Mouse (Mus musculus) embryonic facial prominence, embryonic 15.5 days (tissue): Measurements from ENCODE around the gene March10. TPM values are rescaled to one million over a fixed set of nuclear protein-coding genes. Genes with fewer than 3 reads are reported as not detected.

ENCODE experiments used
- ATAC-seq: fragments of 200-750 bp; cut with Nextera tagmentation; 2 replicates; pipeline ENCODE4 v1.8.0; 2017; ENCODE audit warnings: low read depth, moderate TSS enrichment; ENCODE audit not compliant: insufficient number of reproducible peaks, low FRiP score, low TSS enrichment
- H3K27ac ChIP-seq: fragments of 300-500 bp; sonication (generic); replicated peaks from 2 replicates; pipeline ENCODE4 v1.5.1; 2015; ENCODE audit warnings: mild to moderate bottlenecking, inconsistent platforms
- H3K27me3 ChIP-seq: fragments of 300-500 bp; sonication (generic); 2 replicates; pipeline ENCODE4 v1.6.1; 2015; ENCODE audit warnings: inconsistent platforms
- H3K36me3 ChIP-seq: fragments of 300-500 bp; sonication (generic); 2 replicates; pipeline ENCODE4 v1.6.1; 2015; ENCODE audit warnings: mild to moderate bottlenecking, inconsistent platforms
- H3K4me1 ChIP-seq: fragments of 300-500 bp; sonication (generic); 2 replicates; pipeline ENCODE4 v1.6.1; 2015; ENCODE audit warnings: inconsistent platforms
- H3K4me2 ChIP-seq: fragments of 300-500 bp; sonication (generic); replicated peaks from 2 replicates; pipeline ENCODE4 v1.6.1; 2015; ENCODE audit warnings: mild to moderate bottlenecking, inconsistent platforms
- H3K4me3 ChIP-seq: fragments of 300-500 bp; sonication (generic); replicated peaks from 2 replicates; pipeline ENCODE4 v1.5.1; 2015; ENCODE audit warnings: mild to moderate bottlenecking, inconsistent platforms
- H3K9ac ChIP-seq: fragments of 300-500 bp; sonication (generic); 2 replicates; pipeline ENCODE4 v1.6.1; 2015; ENCODE audit warnings: inconsistent platforms
- H3K9me3 ChIP-seq: fragments of 300-500 bp; sonication (generic); replicated peaks from 2 replicates; pipeline ENCODE4 v1.6.1; 2016; ENCODE audit warnings: inconsistent platforms
- WGBS: fragments of 180-500 bp; shearing (Covaris S2); methylation state at CpG from one replicate; pipeline ENCODE4 v1.1.7; 2015; 5-methylcytosine and 5-hydroxymethylcytosine counted together
- polyA plus RNA-seq: library from polyadenylated mRNA; unstranded; fragments of >200 nt; fragmentation: Nextera tagmentation; extraction: Ambion mirVana; gene quantifications from 2 replicates; pipeline ENCODE4 v1.2.1, GENCODE M21; 2015

March10 gene
- polyA plus RNA-seq, 1 experiment from 2014 or later, result 0.27 TPM

GRCm38 (mm10) chr11:105484993-105485392, 28.5 kb upstream of the March10 start:
- no peak for ATAC-seq
- no peak overlapping the region for H3K4me2 ChIP-seq
- H3K9me3 ChIP-seq, result no peaks in the 10 kb centered on the region
- no peaks in the 10 kb centered on the region for H3K27me3 ChIP-seq
- 69% methylated on average over 6 of the region's 6 CpGs for WGBS
- H3K27ac ChIP-seq, result no peak overlapping the region
- H3K36me3 ChIP-seq, result no peaks in the 10 kb centered on the region
- H3K4me1 ChIP-seq, result no peaks in the 10 kb centered on the region
- H3K4me3 ChIP-seq, result no peak overlapping the region
- no peak overlapping the region for H3K9ac ChIP-seq

- WGBS, result 58% methylated on average over 2 of the region's 2 CpGs
Observed at GRCm38 (mm10) chr11:105482747-105483146, 26.2 kb upstream of the March10 start.

DNA sequence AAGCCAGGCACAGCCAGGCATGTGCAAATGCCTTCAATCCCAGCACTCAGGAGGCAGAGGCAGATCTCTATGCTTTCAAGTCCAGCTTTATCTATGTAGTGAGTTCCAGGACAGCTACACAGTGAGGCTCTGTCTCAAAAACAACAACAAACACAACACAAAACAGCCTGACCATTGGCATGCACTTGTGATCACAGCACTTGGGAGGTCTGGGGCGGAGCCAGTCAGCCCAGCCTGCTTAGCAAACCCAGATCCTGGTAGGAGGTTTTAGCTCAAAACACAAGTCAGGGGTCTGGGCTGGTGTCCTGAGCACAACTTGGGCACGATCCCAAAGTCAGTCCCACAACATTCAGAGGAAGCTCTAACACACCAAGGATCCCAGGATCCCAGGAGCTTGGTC, 18.2 kb upstream of the March10 start:
- Histone ChIP-seq H3K4me2 (no peak overlapping the region), H3K9ac (no peak overlapping the region), H3K36me3 (no peaks in the 10 kb centered on the region), H3K9me3 (no peaks in the 10 kb centered on the region), H3K4me3 (no peak overlapping the region), H3K27ac (no peak overlapping the region), H3K27me3 (no peaks in the 10 kb centered on the region), H3K4me1 (peaks cover 6% of the 10 kb centered on the region)
- ATAC-seq, result no peak
- WGBS, result 64% methylated on average over 2 of the region's 2 CpGs

More at GRCm38 (mm10) chr11:105482747-105483146, 26.2 kb upstream of the March10 start:
- ATAC-seq, result no peak
- H3K4me1 ChIP-seq, result no peaks in the 10 kb centered on the region
- no peaks in the 10 kb centered on the region for H3K36me3 ChIP-seq
- no peaks in the 10 kb centered on the region for H3K9me3 ChIP-seq
- H3K4me2 ChIP-seq, result no peak overlapping the region
- no peak overlapping the region for H3K4me3 ChIP-seq
- no peak overlapping the region for H3K27ac ChIP-seq
- H3K27me3 ChIP-seq, result no peaks in the 10 kb centered on the region
- H3K9ac ChIP-seq, result no peak overlapping the region

DNA sequence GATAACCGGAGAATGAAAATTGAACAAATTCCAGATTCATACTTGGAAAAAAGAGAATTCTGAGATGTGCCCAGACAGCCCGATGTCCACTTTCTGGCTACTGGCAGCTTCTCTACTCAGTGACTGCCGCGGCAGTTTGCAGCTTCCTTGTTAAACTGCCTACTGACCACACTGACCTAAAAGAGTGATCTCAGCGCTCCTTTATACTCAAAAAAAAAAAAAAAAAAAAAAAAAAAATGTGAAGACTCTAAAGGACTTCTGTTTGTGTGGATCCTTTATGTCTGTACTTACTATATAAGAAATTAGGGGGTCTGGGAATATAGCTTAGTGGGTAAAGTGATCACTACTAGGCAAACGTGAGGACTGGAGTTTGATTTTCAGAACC, 17.8 kb upstream of the March10 start:
- Histone ChIP-seq H3K4me3 (no peak overlapping the region), H3K27me3 (no peaks in the 10 kb centered on the region), H3K4me2 (no peak overlapping the region), H3K9ac (no peak overlapping the region), H3K36me3 (no peaks in the 10 kb centered on the region), H3K4me1 (peaks cover 11% of the 10 kb centered on the region), H3K9me3 (no peaks in the 10 kb centered on the region), H3K27ac (no peak overlapping the region)
- WGBS, result 57% methylated on average over 6 of the region's 6 CpGs
- ATAC-seq, result no peak

DNA sequence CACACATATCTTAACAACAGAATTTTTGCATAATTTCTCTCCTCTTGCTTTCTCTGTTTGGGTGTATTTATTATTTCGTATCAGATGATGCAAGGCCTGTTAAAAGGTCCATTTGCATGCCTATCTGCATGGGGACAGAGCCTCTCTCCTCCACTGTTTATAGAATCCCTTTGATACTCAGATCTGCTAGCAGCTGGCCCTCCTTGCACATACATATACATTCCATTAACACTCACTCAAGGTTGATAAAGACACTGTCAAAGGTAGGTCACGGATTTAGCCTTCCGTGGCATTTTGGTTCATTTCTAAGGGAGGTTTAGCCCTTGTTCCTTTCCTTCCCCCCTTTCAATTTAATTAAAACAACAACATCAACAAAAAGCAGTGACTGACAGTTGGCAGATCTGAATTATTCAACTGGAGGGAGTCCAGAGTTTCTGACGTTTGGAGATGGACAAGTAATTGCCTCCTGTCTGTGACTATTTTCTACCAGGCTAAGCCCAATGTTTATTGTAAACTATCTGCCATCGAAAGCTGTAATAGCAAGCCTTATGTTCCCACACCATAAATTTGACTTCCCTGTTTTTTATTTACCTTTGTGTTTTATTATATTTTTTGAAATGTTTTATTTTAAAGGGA, 17.3 kb upstream of the March10 start:
- 54% methylated on average over 5 of the region's 5 CpGs for WGBS
- Histone ChIP-seq H3K9me3 (no peaks in the 10 kb centered on the region), H3K27ac (no peak overlapping the region), H3K27me3 (no peaks in the 10 kb centered on the region), H3K4me2 (no peak overlapping the region), H3K4me3 (no peak overlapping the region), H3K36me3 (no peaks in the 10 kb centered on the region), H3K4me1 (peaks cover 16% of the 10 kb centered on the region), H3K9ac (no peak overlapping the region)
- ATAC-seq, result no peak

GRCm38 (mm10) chr11:105472610-105473009, 16.1 kb upstream of the March10 start:
- no peaks in the 10 kb centered on the region for H3K36me3 ChIP-seq
- H3K9ac ChIP-seq, result no peak overlapping the region
- no peaks in the 10 kb centered on the region for H3K9me3 ChIP-seq
- H3K27me3 ChIP-seq, result no peaks in the 10 kb centered on the region
- H3K27ac ChIP-seq, result no peak overlapping the region
- no peak overlapping the region for H3K4me2 ChIP-seq
- H3K4me1 ChIP-seq, result peaks cover 25% of the 10 kb centered on the region
- 59% methylated on average over 4 of the region's 4 CpGs for WGBS
- no peak overlapping the region for H3K4me3 ChIP-seq
- ATAC-seq, result no peak

- Histone ChIP-seq H3K27me3 (no peaks in the 10 kb centered on the region), H3K27ac (no peak overlapping the region), H3K36me3 (no peaks in the 10 kb centered on the region), H3K9ac (no peak overlapping the region), H3K4me3 (no peak overlapping the region), H3K4me1 (peaks cover 39% of the 10 kb centered on the region), H3K9me3 (no peaks in the 10 kb centered on the region), H3K4me2 (no peak overlapping the region)
- no peak for ATAC-seq
- WGBS, result 91% methylated on average over 4 of the region's 4 CpGs
Observed at GRCm38 (mm10) chr11:105470896-105471295, 14.4 kb upstream of the March10 start.

GRCm38 (mm10) chr11:105469561-105469960, 13.0 kb upstream of the March10 start:
- no peak for ATAC-seq
- 76% methylated on average over 4 of the region's 4 CpGs for WGBS

GRCm38 (mm10) chr11:105469091-105469507, 12.6 kb upstream of the March10 start:
- Histone ChIP-seq H3K4me1 (peaks cover 34% of the 10 kb centered on the region), H3K27ac (no peak overlapping the region)
- no peak for ATAC-seq

More at GRCm38 (mm10) chr11:105469561-105469960, 13.0 kb upstream of the March10 start:
- H3K27me3 ChIP-seq, result no peaks in the 10 kb centered on the region
- no peaks in the 10 kb centered on the region for H3K36me3 ChIP-seq
- no peak overlapping the region for H3K27ac ChIP-seq
- H3K4me3 ChIP-seq, result no peak overlapping the region
- no peak overlapping the region for H3K4me2 ChIP-seq
- H3K9ac ChIP-seq, result no peak overlapping the region
- peaks cover 35% of the 10 kb centered on the region for H3K4me1 ChIP-seq
- no peaks in the 10 kb centered on the region for H3K9me3 ChIP-seq

DNA sequence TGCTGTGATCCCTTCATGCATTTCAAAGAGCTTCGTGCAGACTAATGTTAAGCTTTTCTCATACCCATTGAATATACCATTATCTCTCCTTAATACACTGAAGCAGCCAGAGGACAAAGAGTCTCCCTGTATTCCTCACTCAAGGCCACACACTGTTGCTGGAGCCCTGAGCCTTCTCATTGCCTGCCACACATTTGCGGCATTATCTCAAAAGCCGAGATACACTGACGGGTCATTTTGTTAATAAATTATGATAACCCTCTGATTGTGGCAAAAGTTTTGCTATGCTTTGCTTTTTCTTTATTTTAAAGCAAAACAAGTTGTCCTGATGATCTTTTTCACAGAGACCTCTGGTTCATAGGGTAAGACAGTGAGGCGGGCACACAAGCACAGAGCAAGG, 11.9 kb upstream of the March10 start:
- H3K4me1 ChIP-seq, result peaks cover 34% of the 10 kb centered on the region
- no peaks in the 10 kb centered on the region for H3K27me3 ChIP-seq
- no peak overlapping the region for H3K4me3 ChIP-seq
- 80% methylated on average over 5 of the region's 5 CpGs for WGBS
- H3K4me2 ChIP-seq, result no peak overlapping the region
- ATAC-seq, result no peak
- H3K9ac ChIP-seq, result no peak overlapping the region
- no peaks in the 10 kb centered on the region for H3K36me3 ChIP-seq
- H3K27ac ChIP-seq, result 0 out of 2 replicates have a peak overlapping the region, but pooled peaks have one; percentile 5
- no peaks in the 10 kb centered on the region for H3K9me3 ChIP-seq

More at GRCm38 (mm10) chr11:105469091-105469507, 12.6 kb upstream of the March10 start:
- no peaks in the 10 kb centered on the region for H3K27me3 ChIP-seq
- H3K4me3 ChIP-seq, result no peak overlapping the region
- no peak overlapping the region for H3K4me2 ChIP-seq
- no peaks in the 10 kb centered on the region for H3K36me3 ChIP-seq
- H3K9ac ChIP-seq, result no peak overlapping the region
- WGBS, result 63% methylated on average over 8 of the region's 8 CpGs
- no peaks in the 10 kb centered on the region for H3K9me3 ChIP-seq

- 51% methylated on average over 3 of the region's 3 CpGs for WGBS
- H3K36me3 ChIP-seq, result no peaks in the 10 kb centered on the region
- H3K9ac ChIP-seq, result no peak overlapping the region
- peaks cover 36% of the 10 kb centered on the region for H3K4me1 ChIP-seq
- peak overlapping the region; percentile 80 for H3K27ac ChIP-seq
- H3K4me3 ChIP-seq, result no peak overlapping the region
- no peak for ATAC-seq
- no peak overlapping the region for H3K4me2 ChIP-seq
- H3K9me3 ChIP-seq, result no peaks in the 10 kb centered on the region
- H3K27me3 ChIP-seq, result no peaks in the 10 kb centered on the region
Observed at GRCm38 (mm10) chr11:105467816-105468215, 11.3 kb upstream of the March10 start.

DNA sequence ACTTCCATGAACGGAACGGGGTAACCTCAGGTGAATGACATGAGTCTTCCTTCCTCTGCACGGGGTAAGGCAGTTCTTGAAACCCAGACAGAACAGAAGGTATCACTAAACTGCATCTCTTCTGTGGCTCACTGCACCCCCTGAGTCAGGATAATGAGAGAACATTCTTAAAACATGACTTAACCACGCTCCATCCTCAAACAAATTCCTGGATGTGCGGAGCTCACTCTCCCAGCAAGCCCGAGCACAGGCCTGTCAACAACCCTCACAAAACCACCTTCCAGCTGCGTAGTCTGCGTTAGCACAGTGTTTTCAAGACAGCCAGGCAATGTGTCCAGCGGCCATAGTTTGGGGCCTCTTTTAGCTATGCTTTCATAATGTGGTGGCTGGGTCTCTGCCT, 10.7 kb upstream of the March10 start:
- Histone ChIP-seq H3K4me3 (no peak overlapping the region), H3K4me2 (0 out of 2 replicates have a peak overlapping the region, but pooled peaks have one; percentile 8), H3K27ac (peak overlapping the region; percentile 80), H3K9ac (no peak overlapping the region), H3K9me3 (no peaks in the 10 kb centered on the region), H3K36me3 (no peaks in the 10 kb centered on the region), H3K4me1 (peaks cover 38% of the 10 kb centered on the region), H3K27me3 (no peaks in the 10 kb centered on the region)
- peak; percentile 78 for ATAC-seq
- 6% methylated on average over 9 of the region's 9 CpGs for WGBS
